Mouse (Mus musculus): ENCODE results near the gene Isca2. TPM values are rescaled to one million over a fixed set of nuclear protein-coding genes. Genes with fewer than 3 reads are reported as not detected.
A peak's percentile ranks its signal among the peaks of the same experiment; 100 is the strongest.

The Isca2 gene
- polyA plus RNA-seq, 1 experiment from 2014 or later, result 138 TPM

GRCm38 (mm10) chr12:84802625-84803024 is 29.6 kb downstream of the Isca2 start:
- no peak overlapping the region for H3K27ac ChIP-seq
- no peak for ATAC-seq (replicated peaks; ENCODE audit: insufficient number of reproducible peaks, insufficient read depth, low FRiP score, low read depth)
- no peak overlapping the region for H3K4me2 ChIP-seq
- H3K9me3 ChIP-seq (replicated peaks), result no peaks in the 10 kb centered on the region
- H3K9ac ChIP-seq, result no peak overlapping the region
- H3K4me3 ChIP-seq, result no peak overlapping the region
- H3K36me3 ChIP-seq, result no peaks in the 10 kb centered on the region
- 84% methylated on average over 3 of the region's 3 CpGs for WGBS
- H3K4me1 ChIP-seq (replicated peaks), result peaks cover 31% of the 10 kb centered on the region
- H3K27me3 ChIP-seq, result peaks cover 95% of the 10 kb centered on the region

- H3K4me3 ChIP-seq, result no peak overlapping the region
- H3K9ac ChIP-seq, result no peak overlapping the region
- peak; percentile 61 for ATAC-seq (replicated peaks; ENCODE audit: insufficient number of reproducible peaks, insufficient read depth, low FRiP score, low read depth)
- WGBS, result 40% methylated on average over 9 of the region's 9 CpGs
- H3K27me3 ChIP-seq, result peaks cover 96% of the 10 kb centered on the region
- no peaks in the 10 kb centered on the region for H3K9me3 ChIP-seq (replicated peaks)
- no peak overlapping the region for H3K4me2 ChIP-seq
- H3K36me3 ChIP-seq, result no peaks in the 10 kb centered on the region
- peaks cover 31% of the 10 kb centered on the region for H3K4me1 ChIP-seq (replicated peaks)
- H3K27ac ChIP-seq, result no peak overlapping the region; the same call in 1 of the 2 replicates
These were observed 32.3 kb downstream of the Isca2 start for GRCm38 (mm10) chr12:84805228-84805842.

GRCm38 (mm10) chr12:84806010-84806409 is 33.0 kb downstream of the Isca2 start:
- 65% methylated on average over 1 of the region's 1 CpGs for WGBS

GRCm38 (mm10) chr12:84806726-84807125 is 33.7 kb downstream of the Isca2 start:
- no peak overlapping the region for H3K4me3 ChIP-seq
- peaks cover 21% of the 10 kb centered on the region for H3K4me1 ChIP-seq (replicated peaks)
- no peaks in the 10 kb centered on the region for H3K9me3 ChIP-seq (replicated peaks)
- H3K9ac ChIP-seq, result no peak overlapping the region
- H3K27me3 ChIP-seq, result peaks cover 98% of the 10 kb centered on the region
- H3K4me2 ChIP-seq, result no peak overlapping the region
- WGBS, result 52% methylated on average over 5 of the region's 5 CpGs
- H3K36me3 ChIP-seq, result no peaks in the 10 kb centered on the region
- H3K27ac ChIP-seq, result no peak overlapping the region
- no peak for ATAC-seq (replicated peaks; ENCODE audit: insufficient number of reproducible peaks, insufficient read depth, low FRiP score, low read depth)

More at GRCm38 (mm10) chr12:84806010-84806409, 33.0 kb downstream of the Isca2 start:
- Histone ChIP-seq H3K9me3 (replicated peaks) (no peaks in the 10 kb centered on the region), H3K27ac (no peak overlapping the region; the same call in 1 of the 2 replicates), H3K4me1 (replicated peaks) (peaks cover 26% of the 10 kb centered on the region), H3K27me3 (peaks cover 97% of the 10 kb centered on the region), H3K36me3 (no peaks in the 10 kb centered on the region), H3K4me3 (no peak overlapping the region), H3K9ac (no peak overlapping the region), H3K4me2 (no peak overlapping the region)
- no peak for ATAC-seq (replicated peaks; ENCODE audit: insufficient number of reproducible peaks, insufficient read depth, low FRiP score, low read depth)

GRCm38 (mm10) chr12:84807351-84807750 is 34.3 kb downstream of the Isca2 start:
- Histone ChIP-seq H3K4me2 (no peak overlapping the region), H3K36me3 (no peaks in the 10 kb centered on the region), H3K27me3 (peaks cover 98% of the 10 kb centered on the region), H3K27ac (no peak overlapping the region), H3K4me3 (no peak overlapping the region), H3K9me3 (replicated peaks) (no peaks in the 10 kb centered on the region), H3K9ac (no peak overlapping the region), H3K4me1 (replicated peaks) (peaks cover 15% of the 10 kb centered on the region)
- 69% methylated on average over 13 of the region's 13 CpGs for WGBS
- no peak for ATAC-seq (replicated peaks; ENCODE audit: insufficient number of reproducible peaks, insufficient read depth, low FRiP score, low read depth)

- H3K4me3 ChIP-seq, result no peak overlapping the region
- H3K36me3 ChIP-seq, result no peaks in the 10 kb centered on the region
- H3K4me2 ChIP-seq, result no peak overlapping the region
- H3K9me3 ChIP-seq (replicated peaks), result no peaks in the 10 kb centered on the region
- WGBS, result 70% methylated on average over 6 of the region's 6 CpGs
- peaks cover 15% of the 10 kb centered on the region for H3K4me1 ChIP-seq (replicated peaks)
- no peak overlapping the region for H3K9ac ChIP-seq
- H3K27me3 ChIP-seq, result peaks cover 93% of the 10 kb centered on the region
- ATAC-seq (replicated peaks; ENCODE audit: insufficient number of reproducible peaks, insufficient read depth, low FRiP score, low read depth), result no peak
- H3K27ac ChIP-seq, result no peak overlapping the region
These were observed 36.0 kb downstream of the Isca2 start for GRCm38 (mm10) chr12:84809033-84809432.

- Histone ChIP-seq H3K36me3 (no peaks in the 10 kb centered on the region), H3K4me2 (no peak overlapping the region), H3K9me3 (replicated peaks) (no peaks in the 10 kb centered on the region), H3K27me3 (peaks cover 93% of the 10 kb centered on the region), H3K9ac (no peak overlapping the region), H3K4me3 (no peak overlapping the region), H3K27ac (no peak overlapping the region), H3K4me1 (replicated peaks) (peaks cover 5% of the 10 kb centered on the region)
- ATAC-seq (replicated peaks; ENCODE audit: insufficient number of reproducible peaks, insufficient read depth, low FRiP score, low read depth), result no peak
- 68% methylated on average over 1 of the region's 1 CpGs for WGBS
These were observed 37.8 kb downstream of the Isca2 start for GRCm38 (mm10) chr12:84810810-84811209.

- Histone ChIP-seq H3K9ac (no peak overlapping the region), H3K27me3 (peaks cover 91% of the 10 kb centered on the region), H3K36me3 (no peaks in the 10 kb centered on the region), H3K4me2 (no peak overlapping the region), H3K4me1 (replicated peaks) (peaks cover 2% of the 10 kb centered on the region; the same call in 1 of the 2 replicates), H3K9me3 (replicated peaks) (no peaks in the 10 kb centered on the region), H3K27ac (no peak overlapping the region), H3K4me3 (no peak overlapping the region)
- no peak for ATAC-seq (replicated peaks; ENCODE audit: insufficient number of reproducible peaks, insufficient read depth, low FRiP score, low read depth)
- 54% methylated on average over 4 of the region's 4 CpGs for WGBS
These were observed 38.5 kb downstream of the Isca2 start for GRCm38 (mm10) chr12:84811510-84811909.

GRCm38 (mm10) chr12:84812004-84812403 is 39.0 kb downstream of the Isca2 start:
- Histone ChIP-seq H3K9me3 (replicated peaks) (no peaks in the 10 kb centered on the region), H3K27me3 (peaks cover 86% of the 10 kb centered on the region), H3K4me3 (no peak overlapping the region), H3K36me3 (no peaks in the 10 kb centered on the region), H3K27ac (no peak overlapping the region), H3K9ac (no peak overlapping the region), H3K4me2 (no peak overlapping the region), H3K4me1 (replicated peaks) (no peaks in the 10 kb centered on the region)
- 45% methylated on average over 3 of the region's 3 CpGs for WGBS
- ATAC-seq (replicated peaks; ENCODE audit: insufficient number of reproducible peaks, insufficient read depth, low FRiP score, low read depth), result no peak

- no peaks in the 10 kb centered on the region for H3K4me1 ChIP-seq (replicated peaks)
- H3K9me3 ChIP-seq (replicated peaks), result no peaks in the 10 kb centered on the region
- H3K9ac ChIP-seq, result no peak overlapping the region
- no peak overlapping the region for H3K4me3 ChIP-seq
- H3K36me3 ChIP-seq, result no peaks in the 10 kb centered on the region
- H3K4me2 ChIP-seq, result no peak overlapping the region
- 40% methylated on average over 7 of the region's 7 CpGs for WGBS
- H3K27ac ChIP-seq, result no peak overlapping the region
- no peak for ATAC-seq (replicated peaks; ENCODE audit: insufficient number of reproducible peaks, insufficient read depth, low FRiP score, low read depth)
- H3K27me3 ChIP-seq, result peaks cover 71% of the 10 kb centered on the region
These were observed 40.7 kb downstream of the Isca2 start for GRCm38 (mm10) chr12:84813773-84814172.

- H3K27me3 ChIP-seq, result peaks cover 63% of the 10 kb centered on the region
- H3K36me3 ChIP-seq, result no peaks in the 10 kb centered on the region
- no peak overlapping the region for H3K9ac ChIP-seq
- 0 out of 2 replicates have a peak, but pooled peaks cover 4% of the 10 kb centered on the region for H3K4me1 ChIP-seq (replicated peaks)
- no peak overlapping the region for H3K27ac ChIP-seq
- H3K4me3 ChIP-seq, result no peak overlapping the region
- 83% methylated on average over 3 of the region's 3 CpGs for WGBS
- no peaks in the 10 kb centered on the region for H3K9me3 ChIP-seq (replicated peaks)
- ATAC-seq (replicated peaks; ENCODE audit: insufficient number of reproducible peaks, insufficient read depth, low FRiP score, low read depth), result no peak
- no peak overlapping the region for H3K4me2 ChIP-seq
These were observed 41.7 kb downstream of the Isca2 start for GRCm38 (mm10) chr12:84814663-84815325.

- no peak overlapping the region for H3K4me3 ChIP-seq
- H3K36me3 ChIP-seq, result no peaks in the 10 kb centered on the region
- no peaks in the 10 kb centered on the region for H3K9me3 ChIP-seq (replicated peaks)
- ATAC-seq (replicated peaks; ENCODE audit: insufficient number of reproducible peaks, insufficient read depth, low FRiP score, low read depth), result no peak
- 68% methylated on average over 4 of the region's 4 CpGs for WGBS
- H3K9ac ChIP-seq, result no peak overlapping the region
- H3K4me2 ChIP-seq, result no peak overlapping the region
- H3K4me1 ChIP-seq (replicated peaks), result 0 out of 2 replicates have a peak, but pooled peaks cover 4% of the 10 kb centered on the region
- no peak overlapping the region for H3K27ac ChIP-seq
- peaks cover 60% of the 10 kb centered on the region for H3K27me3 ChIP-seq
These were observed 45.4 kb downstream of the Isca2 start for GRCm38 (mm10) chr12:84818496-84818895.

All from heart, embryonic 15.5 days (tissue).